Mouse (Mus musculus) lung, postnatal 0 days (tissue): ENCODE results near the gene Muc1. TPM values are rescaled to one million over a fixed set of nuclear protein-coding genes. Genes with fewer than 3 reads are reported as not detected.

Experiments used
- ATAC-seq: fragments of 200-750 bp; cut with Nextera tagmentation; 2 replicates; pipeline ENCODE4 v1.8.0; 2017; ENCODE audit warnings: moderate library complexity
- DNase-seq: peaks from one replicate; pipeline ENCODE4 v3.0.0-alpha.2; 2016; ENCODE audit warnings: low spot score
- H3K27ac ChIP-seq: fragments of 300-500 bp; sonication (generic); 2 replicates; pipeline ENCODE4 v1.5.1; 2014; ENCODE audit warnings: antibody characterized with exemption, mild to moderate bottlenecking, low read length, mixed read lengths
- H3K27me3 ChIP-seq: fragments of 300-500 bp; sonication (generic); replicated peaks from 2 replicates; pipeline ENCODE4 v1.6.1; 2014; ENCODE audit warnings: low read length, mixed read lengths; ENCODE audit not compliant: insufficient read depth
- H3K36me3 ChIP-seq: fragments of 300-500 bp; sonication (generic); 2 replicates; pipeline ENCODE4 v1.6.1; 2014; ENCODE audit warnings: low read length, mixed read lengths; ENCODE audit not compliant: insufficient read depth
- H3K4me1 ChIP-seq: fragments of 300-500 bp; sonication (generic); 2 replicates; pipeline ENCODE4 v1.6.1; 2014; ENCODE audit warnings: antibody characterized with exemption, low read depth, low read length, mixed read lengths; ENCODE audit not compliant: insufficient read depth
- H3K4me2 ChIP-seq: fragments of 300-500 bp; sonication (generic); replicated peaks from 2 replicates; pipeline ENCODE4 v1.6.1; 2014; ENCODE audit warnings: low read depth, mild to moderate bottlenecking, low read length, moderate library complexity, mixed read lengths
- H3K4me3 ChIP-seq: fragments of 300-500 bp; sonication (generic); 2 replicates; pipeline ENCODE4 v1.5.1; 2014; ENCODE audit warnings: low read depth, low read length
- H3K9ac ChIP-seq: fragments of 300-500 bp; sonication (generic); replicated peaks from 2 replicates; pipeline ENCODE4 v1.6.1; 2014; ENCODE audit warnings: low read depth, mild to moderate bottlenecking
- H3K9me3 ChIP-seq: fragments of 300-500 bp; sonication (generic); 2 replicates; pipeline ENCODE4 v1.6.1; 2016; ENCODE audit warnings: low read length, mixed read lengths
- CTCF ChIP-seq: IDR thresholded peaks from 2 replicates; pipeline ENCODE4 v1.5.1; 2016; ENCODE audit warnings: antibody characterized with exemption, mild to moderate bottlenecking
- EP300 ChIP-seq: IDR thresholded peaks from 2 replicates; pipeline ENCODE4 v1.6.1; 2016; ENCODE audit warnings: antibody characterized with exemption, mild to moderate bottlenecking, control low read depth
- whole genome bisulfite sequencing: fragments of 180-500 bp; shearing (Covaris S2); extraction: QIAGEN DNeasy Blood & Tissue Kit; methylation state at CpG from one replicate; pipeline ENCODE4 v1.1.7; 2014; 5-methylcytosine and 5-hydroxymethylcytosine counted together
- polyA plus RNA-seq: library from polyadenylated mRNA; unstranded; fragments of >200 nt; fragmentation: Nextera tagmentation; extraction: Ambion mirVana; gene quantifications from 2 replicates; pipeline ENCODE4 v1.2.1, GENCODE M21; 2015

The Muc1 gene
- polyA plus RNA-seq, 1 experiment from 2014 or later: 307 TPM

DNA sequence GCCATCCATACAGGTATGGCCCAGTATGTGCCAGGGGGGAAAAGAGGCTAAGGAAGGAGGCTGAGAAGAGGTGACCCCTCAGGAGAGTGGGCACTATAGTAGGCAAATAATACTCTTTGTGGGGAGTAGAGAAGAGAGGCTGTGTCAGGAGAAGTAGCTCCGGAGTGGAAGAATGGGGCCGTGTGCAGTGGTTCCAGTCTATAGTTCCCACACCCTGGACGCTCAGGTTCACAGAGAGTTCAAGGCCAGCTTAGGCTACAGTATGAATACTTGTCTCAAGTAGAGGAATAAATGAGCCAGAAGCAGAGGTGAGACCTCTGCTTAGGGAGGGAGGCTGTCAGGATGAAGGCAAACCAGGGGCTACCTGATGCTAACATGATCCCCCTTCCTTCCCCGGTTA, 419 bp downstream of the Muc1 start:
- DNase-seq (peak; percentile 75), ATAC-seq (no peak)
- H3K4me1 ChIP-seq: peaks cover 18% of the 10 kb centered on the region
- peak overlapping the region; percentile 85 for H3K27ac ChIP-seq
- no peaks in the 10 kb centered on the region for H3K36me3 ChIP-seq
- H3K9me3 ChIP-seq: no peaks in the 10 kb centered on the region
- WGBS: 37% methylated on average over 4 of the region's 4 CpGs
- no peaks in the 10 kb centered on the region for H3K27me3 ChIP-seq
- H3K4me2 ChIP-seq: peak overlapping the region; percentile 69
- H3K4me3 ChIP-seq: peak overlapping the region; percentile 36
- TF ChIP-seq EP300: no peak
- no peak for TF ChIP-seq CTCF
- H3K9ac ChIP-seq: no peak overlapping the region; the same call in 1 of the 2 replicates

DNA sequence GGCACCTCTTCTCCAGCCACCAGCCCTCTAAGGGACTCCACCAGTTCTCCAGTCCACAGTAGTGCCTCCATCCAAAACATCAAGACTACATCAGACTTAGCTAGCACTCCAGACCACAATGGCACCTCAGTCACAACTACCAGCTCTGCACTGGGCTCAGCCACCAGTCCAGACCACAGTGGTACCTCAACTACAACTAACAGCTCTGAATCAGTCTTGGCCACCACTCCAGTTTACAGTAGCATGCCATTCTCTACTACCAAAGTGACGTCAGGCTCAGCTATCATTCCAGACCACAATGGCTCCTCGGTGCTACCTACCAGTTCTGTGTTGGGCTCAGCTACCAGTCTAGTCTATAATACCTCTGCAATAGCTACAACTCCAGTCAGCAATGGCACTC, 1.7 kb downstream of the Muc1 start:
- no peak for TF ChIP-seq EP300
- no peak for TF ChIP-seq CTCF
- H3K9ac ChIP-seq: no peak overlapping the region
- peak; percentile 37 for DNase-seq
- peaks cover 18% of the 10 kb centered on the region for H3K4me1 ChIP-seq
- no peaks in the 10 kb centered on the region for H3K36me3 ChIP-seq
- 52% methylated on average over 2 of the region's 2 CpGs for WGBS
- peak overlapping the region; percentile 85 for H3K27ac ChIP-seq
- no peaks in the 10 kb centered on the region for H3K9me3 ChIP-seq
- no peak for ATAC-seq
- H3K27me3 ChIP-seq: no peaks in the 10 kb centered on the region
- H3K4me2 ChIP-seq: peak overlapping the region; percentile 69
- H3K4me3 ChIP-seq: peak overlapping the region; percentile 36; the same call in 1 of the 2 replicates

DNA sequence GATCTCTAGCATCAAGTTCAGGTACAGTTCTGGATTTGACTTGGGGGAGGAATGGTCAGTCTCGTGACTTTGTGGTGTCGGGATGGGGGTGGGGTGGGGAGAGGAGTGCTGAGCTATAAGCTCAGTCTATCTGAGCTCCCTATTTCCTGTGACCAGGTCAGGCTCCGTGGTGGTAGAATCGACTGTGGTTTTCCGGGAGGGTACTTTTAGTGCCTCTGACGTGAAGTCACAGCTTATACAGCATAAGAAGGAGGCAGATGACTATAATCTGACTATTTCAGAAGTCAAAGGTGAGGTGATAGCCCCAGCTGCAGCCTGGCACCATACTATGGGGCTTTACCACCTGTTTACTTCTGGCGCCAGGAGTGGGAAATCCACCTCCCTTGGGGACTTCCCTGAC, 2.5 kb downstream of the Muc1 start:
- Histone ChIP-seq H3K9me3 (no peaks in the 10 kb centered on the region), H3K36me3 (no peaks in the 10 kb centered on the region), H3K4me3 (peak overlapping the region; percentile 36), H3K27me3 (no peaks in the 10 kb centered on the region), H3K9ac (no peak overlapping the region), H3K27ac (peak overlapping the region; percentile 88; the same call in 1 of the 2 replicates), H3K4me2 (peak overlapping the region; percentile 69), H3K4me1 (peaks cover 14% of the 10 kb centered on the region)
- TF ChIP-seq EP300 (no peak), CTCF (no peak)
- ATAC-seq (no peak), DNase-seq (peak; percentile 5)
- 28% methylated on average over 7 of the region's 7 CpGs for WGBS

DNA sequence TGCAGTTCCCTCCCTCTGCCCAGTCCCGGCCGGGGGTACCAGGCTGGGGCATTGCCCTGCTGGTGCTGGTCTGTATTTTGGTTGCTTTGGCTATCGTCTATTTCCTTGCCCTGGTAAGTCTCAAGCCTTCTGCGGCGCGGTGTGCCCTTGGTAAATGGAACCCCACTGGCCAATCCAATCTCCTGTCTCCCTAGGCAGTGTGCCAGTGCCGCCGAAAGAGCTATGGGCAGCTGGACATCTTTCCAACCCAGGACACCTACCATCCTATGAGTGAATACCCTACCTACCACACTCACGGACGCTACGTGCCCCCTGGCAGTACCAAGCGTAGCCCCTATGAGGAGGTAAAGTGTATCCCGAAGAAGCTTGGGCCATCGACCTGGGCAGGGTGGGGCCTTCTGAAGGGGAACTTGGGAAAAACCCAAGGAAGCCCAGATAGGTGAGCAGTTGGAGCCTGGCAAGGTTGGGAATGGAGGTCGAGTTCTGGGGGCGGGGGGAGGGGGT, 3.0 kb downstream of the Muc1 start:
- ATAC-seq (no peak), DNase-seq (peak; percentile 5)
- Histone ChIP-seq H3K4me3 (peak overlapping the region; percentile 36), H3K9me3 (no peaks in the 10 kb centered on the region), H3K4me2 (peak overlapping the region; percentile 69), H3K36me3 (no peaks in the 10 kb centered on the region), H3K27me3 (no peaks in the 10 kb centered on the region), H3K9ac (no peak overlapping the region; the same call in 1 of the 2 replicates), H3K27ac (peak overlapping the region; percentile 88), H3K4me1 (peaks cover 10% of the 10 kb centered on the region)
- WGBS: 48% methylated on average over 16 of the region's 16 CpGs
- TF ChIP-seq EP300: no peak
- TF ChIP-seq CTCF: no peak

DNA sequence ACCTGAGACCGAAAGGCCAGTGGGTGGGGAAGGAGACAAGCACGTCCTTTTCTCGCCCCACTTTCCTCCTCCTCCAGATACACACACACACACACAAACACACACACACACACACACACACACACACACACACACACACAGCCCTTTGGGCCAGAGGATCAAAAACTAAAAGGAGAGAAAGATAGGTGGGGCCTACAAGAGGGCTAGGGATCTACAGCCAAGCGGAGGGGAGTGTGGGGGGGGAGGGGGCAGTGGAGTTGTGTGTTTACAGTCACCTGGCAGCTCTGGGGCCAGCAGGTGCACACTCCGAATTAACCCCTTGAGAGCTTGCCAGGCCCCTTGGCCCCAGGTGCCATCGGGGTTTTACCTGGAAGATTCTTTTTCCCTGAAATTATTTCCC, 3.8 kb downstream of the Muc1 start:
- Histone ChIP-seq H3K27ac (peak overlapping the region; percentile 88), H3K9ac (no peak overlapping the region), H3K4me1 (peaks cover 7% of the 10 kb centered on the region), H3K4me2 (peak overlapping the region; percentile 69), H3K27me3 (no peaks in the 10 kb centered on the region), H3K9me3 (no peaks in the 10 kb centered on the region), H3K36me3 (no peaks in the 10 kb centered on the region), H3K4me3 (no peak overlapping the region)
- no peak for TF ChIP-seq EP300
- TF ChIP-seq CTCF: no peak
- ATAC-seq (peak; percentile 22), DNase-seq (peak; percentile 66)
- WGBS: 51% methylated on average over 6 of the region's 6 CpGs

DNA sequence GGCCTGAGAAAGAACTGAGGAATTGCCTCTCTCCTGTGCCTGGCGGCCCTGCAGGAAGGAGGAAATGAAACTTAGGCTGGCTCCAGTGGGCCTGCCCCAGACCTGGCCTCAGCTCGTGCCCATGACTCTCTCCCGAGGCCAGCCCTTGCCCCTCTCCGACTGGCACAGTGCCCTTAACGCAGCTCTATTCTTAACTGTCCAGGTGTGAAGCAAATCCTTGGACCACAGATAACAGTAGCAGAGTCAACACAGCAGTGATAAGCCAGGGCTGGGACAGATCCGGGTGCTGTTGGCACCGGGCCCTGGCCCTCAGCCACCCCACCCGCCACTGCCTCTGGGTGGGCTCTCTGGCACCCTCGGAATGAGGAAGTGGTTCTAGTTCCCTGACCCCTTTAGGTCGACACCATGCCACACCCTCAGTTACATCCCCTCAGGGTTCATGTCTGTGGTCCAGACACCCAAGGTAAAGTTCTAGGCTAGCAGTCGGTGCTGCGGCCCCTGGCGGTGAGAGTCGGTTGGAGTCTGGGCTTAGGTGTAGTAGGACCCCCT, 4.8 kb downstream of the Muc1 start:
- DNase-seq: peak; percentile 69

More for the DNA sequence above, 4.8 kb downstream of the Muc1 start:
- TF ChIP-seq EP300 (no peak), CTCF (peak; percentile 52)
- Histone ChIP-seq H3K4me3 (no peak overlapping the region), H3K36me3 (no peaks in the 10 kb centered on the region), H3K4me1 (peaks cover 7% of the 10 kb centered on the region), H3K4me2 (peak overlapping the region; percentile 69; the same call in 1 of the 2 replicates), H3K27ac (peak overlapping the region; percentile 88), H3K9ac (no peak overlapping the region), H3K9me3 (no peaks in the 10 kb centered on the region), H3K27me3 (no peaks in the 10 kb centered on the region)
- WGBS: 23% methylated on average over 14 of the region's 14 CpGs
- ATAC-seq: peak; percentile 56
